Mouse (Mus musculus): ENCODE data around the gene Cdca4.
"Not testable (repeated sequence)": the region's sequence is repeated elsewhere in the genome, so short reads cannot be mapped to it uniquely, and the experiment has no call there.

The Cdca4 gene

DNA sequence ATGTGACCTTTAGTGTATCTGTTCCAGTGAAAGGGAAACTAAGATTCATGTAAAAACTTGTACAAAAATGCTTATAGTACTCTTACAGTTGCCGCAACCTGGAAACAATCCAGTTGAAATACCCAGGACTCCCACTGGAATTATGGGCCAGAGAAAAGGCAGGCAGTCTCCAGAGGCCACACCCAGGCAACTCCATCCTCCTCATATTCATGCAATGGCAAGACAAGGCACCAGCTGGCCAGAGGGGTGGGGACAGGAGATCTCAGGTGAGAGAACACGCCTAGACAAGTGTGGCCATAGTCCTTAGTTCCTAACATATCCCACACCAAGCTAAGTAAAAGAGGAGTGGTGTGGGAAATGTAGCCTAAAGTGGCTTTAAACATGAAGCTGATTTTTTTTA lies 6.5 kb downstream of the Cdca4 start:
- DNase-seq (ENCODE audit: low spot score in 2 of 2), result no peak

DNA sequence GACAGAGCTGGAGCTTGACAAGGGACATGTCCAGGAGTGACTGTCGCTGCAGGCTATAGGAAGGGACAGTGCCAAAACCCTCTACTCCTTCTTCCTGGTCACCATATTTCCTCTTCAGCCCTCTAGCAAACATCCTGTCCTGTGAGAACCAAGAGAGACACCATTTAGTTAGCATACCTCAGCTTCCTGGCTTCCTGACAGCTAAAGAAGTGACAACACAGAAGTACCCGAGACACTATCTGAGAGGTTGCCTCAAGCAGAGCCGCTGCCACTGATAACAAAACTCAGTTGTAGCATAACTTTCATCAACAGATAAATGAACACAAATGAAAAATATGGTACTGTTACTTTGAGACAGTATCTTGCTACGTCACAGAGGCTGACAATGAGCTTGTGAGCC lies 7.2 kb downstream of the Cdca4 start:
- no peak for DNase-seq (ENCODE audit: low spot score in 2 of 2)

DNA sequence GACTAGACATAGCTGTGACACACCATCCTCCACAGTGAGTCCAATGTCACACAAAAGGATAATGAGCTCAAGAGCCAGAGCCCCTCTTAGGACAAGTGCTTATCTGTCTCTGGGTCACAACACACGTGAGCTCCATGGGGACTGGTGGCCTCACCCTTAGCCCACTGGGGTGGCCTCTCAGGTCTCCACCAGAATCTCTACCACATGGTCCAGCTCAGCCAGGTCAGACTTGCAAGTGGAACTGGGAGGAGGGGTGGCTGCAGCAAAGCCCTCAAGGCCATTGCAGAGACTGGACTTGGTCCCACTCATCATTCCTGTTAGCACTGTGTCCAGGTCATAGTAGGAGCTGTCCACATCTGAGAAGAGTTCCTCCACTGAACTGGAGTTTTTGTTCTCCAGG lies 8.0 kb downstream of the Cdca4 start:
- no peak for DNase-seq (ENCODE audit: low spot score in 2 of 2)

DNA sequence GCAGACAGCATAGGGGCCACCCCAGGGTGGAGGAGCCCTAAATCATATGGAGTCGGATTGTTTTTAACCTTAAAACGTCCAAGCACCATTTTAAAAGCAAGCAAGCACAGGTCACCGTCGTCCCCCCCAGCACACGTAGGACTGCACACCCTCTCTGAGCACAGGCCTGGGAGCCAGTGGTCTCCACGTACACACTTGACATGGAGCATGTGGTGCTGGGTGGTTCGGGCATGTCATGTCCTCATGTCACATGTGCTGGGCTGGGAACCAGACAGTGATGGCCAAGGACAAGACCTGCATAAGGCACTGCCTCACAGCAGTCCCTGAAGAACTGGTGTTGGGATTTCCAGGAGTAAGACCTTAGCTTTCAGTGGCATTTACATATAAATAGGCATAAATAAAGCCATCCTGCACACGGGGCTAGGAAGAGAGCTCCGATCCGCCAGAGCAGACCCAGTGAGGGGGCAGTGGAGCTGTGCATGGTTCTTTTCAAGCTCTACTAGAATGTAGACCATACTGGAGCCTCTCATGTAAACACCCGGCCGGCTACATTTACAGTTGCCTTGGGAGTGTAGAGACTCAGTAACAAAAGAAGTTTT lies 8.7 kb downstream of the Cdca4 start:
- no peak for DNase-seq (ENCODE audit: low spot score in 2 of 2)

- no peak for DNase-seq (ENCODE audit: low spot score in 2 of 2)
Observed at GRCm38 (mm10) chr12:112819057-112819662, 10.1 kb downstream of the Cdca4 start.

GRCm38 (mm10) chr12:112816866-112817265 lies 12.4 kb downstream of the Cdca4 start:
- not testable (repeated sequence) for DNase-seq (ENCODE audit: low spot score in 2 of 2)

DNA sequence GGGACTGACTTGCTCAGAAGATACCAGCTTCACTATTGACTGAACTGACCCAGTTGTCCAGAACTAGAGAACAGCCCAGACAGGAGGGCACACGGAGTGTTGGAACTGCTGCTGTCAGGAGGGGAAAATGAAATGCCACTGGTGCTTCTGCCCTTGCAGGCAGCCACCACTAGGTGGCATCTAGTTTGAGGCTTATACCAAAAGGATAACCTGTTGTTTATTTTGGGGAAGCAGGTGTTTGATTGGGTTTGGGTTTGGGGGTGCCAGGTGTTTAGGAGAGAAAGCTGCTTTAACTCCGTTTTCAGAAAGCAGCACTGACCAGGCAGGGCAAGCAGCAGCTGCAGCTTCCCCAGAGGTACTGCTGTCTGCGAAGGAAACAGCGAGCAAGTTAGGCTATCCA lies 12.9 kb downstream of the Cdca4 start:
- DNase-seq (ENCODE audit: low spot score in 2 of 2), result peak; percentile 65 to 75

- no peak for DNase-seq (ENCODE audit: low spot score in 2 of 2)
Observed at GRCm38 (mm10) chr12:112814682-112815470, 14.3 kb downstream of the Cdca4 start.

DNA sequence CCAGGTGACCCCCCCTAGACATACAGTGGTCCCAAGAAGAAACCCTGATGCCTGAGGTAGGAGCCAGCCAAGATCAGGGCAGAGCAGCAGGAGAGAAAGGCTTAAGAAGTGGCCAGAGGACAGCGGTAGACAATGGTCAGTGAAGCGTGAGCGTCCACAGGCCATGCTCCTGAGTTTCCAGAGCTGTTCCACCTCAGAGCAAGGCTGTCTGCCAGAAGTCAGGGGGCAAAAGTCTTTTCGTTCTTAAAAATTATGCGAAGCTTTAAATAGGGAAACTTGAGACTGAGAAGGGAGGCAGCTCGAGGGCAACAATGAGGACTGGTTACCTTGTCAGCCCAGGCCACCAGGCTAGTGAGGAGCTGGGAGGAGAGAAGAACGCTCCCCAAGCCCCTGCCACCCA lies 15.9 kb downstream of the Cdca4 start:
- DNase-seq (ENCODE audit: low spot score in 2 of 2), result no peak

DNA sequence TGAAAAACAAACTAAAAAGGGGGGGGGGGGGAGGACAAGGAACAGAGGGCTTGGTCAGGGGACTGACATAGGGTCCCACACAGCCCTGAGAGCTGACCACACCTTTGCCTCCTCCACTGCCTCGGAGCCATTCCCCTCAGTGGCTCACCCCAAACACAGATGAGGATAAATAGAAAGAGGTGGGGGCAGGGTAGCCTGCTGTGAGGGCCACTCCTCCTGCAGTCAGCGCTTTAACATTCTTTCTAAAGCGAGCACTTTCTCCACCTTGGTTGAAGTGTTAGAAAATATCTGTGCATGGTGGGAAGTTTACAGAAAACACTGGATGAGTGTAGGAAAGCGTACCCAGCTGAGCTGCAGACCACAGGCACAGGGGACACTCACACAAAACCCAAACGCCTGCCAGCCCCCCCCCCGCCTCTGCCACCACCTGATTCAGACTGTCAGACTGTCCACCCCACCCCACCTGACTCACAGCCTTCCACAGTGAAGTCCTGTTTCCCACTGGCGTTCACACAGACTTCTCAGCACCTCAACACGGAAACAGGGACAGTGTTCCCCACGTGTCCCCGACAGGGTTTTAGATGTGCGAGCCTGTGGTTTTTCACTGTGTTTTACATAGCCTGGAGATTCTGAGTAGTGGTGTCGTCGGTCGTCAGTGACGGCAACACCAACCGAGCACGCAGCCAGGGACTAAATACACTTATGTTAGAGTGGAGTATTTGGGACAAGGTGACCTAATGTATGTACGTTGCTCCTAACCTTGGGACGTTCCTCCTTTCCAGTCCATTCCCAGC lies 18.9 kb downstream of the Cdca4 start:
- DNase-seq (ENCODE audit: low spot score in 2 of 2), result no peak

DNA sequence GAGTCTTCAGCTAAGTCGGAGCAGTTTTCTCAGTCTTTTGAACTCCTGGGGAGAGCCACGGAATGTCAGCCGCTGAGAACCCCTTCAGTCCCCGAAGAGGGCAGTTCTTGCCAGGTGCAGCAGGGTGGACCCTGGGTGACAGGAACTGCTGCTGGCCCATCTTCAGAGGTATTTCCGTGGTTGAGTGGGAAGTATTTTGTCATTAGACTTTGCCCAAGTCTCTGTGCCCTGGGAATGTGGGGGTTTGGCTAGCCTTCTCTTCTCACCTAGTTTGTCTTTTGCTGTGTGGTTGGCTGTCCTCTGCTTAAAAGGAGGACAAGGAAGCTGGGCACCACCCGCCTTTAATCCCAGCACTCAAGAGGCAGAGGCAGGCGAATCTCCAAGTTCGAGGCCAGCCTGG lies 19.6 kb downstream of the Cdca4 start:
- DNase-seq (ENCODE audit: low spot score in 2 of 2), result no peak

DNA sequence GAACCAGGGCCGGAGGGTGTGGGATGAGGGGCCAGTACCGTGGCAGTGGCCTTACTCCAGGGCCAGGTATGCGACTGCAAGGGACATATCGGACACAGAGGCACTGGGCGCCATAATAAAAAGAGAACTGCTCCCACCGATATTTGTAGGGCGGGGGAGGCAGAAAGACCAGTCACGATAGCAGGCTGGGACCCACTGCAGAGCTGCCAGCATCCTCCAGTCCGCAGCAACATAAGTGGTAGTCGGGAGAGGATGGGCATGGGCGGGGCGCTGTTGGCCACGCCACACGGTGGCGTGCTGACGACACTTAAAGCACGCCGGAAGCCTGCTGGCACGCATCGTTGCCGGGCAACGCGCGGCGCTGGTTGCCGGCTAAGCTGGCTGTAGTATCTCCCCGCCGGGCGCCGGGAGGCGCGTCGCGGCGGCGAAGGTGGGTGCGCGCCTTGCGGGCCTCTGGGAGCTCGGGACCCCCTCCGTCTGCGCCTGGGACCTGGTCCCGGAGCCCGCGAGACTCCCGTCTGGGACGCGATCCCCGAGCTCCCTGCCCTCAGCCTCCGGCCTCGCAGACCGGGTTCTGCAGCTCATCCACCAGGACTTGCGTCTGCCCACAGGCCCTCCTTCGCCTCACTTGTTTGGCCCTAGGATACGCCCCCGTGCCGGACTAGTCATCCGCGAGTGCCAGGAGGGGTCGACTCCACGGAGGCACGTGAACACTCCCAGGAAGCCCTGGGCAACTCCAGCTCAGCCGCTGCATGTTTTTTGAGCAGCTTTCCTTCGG lies 20.4 kb downstream of the Cdca4 start, which contains the start of gene Clba1:
Clba1 (plus strand) TSS at position 351 of the 778 bp plus-strand sequence.
- peak; percentile 92 to 96 for DNase-seq (ENCODE audit: low spot score in 2 of 2)

DNA sequence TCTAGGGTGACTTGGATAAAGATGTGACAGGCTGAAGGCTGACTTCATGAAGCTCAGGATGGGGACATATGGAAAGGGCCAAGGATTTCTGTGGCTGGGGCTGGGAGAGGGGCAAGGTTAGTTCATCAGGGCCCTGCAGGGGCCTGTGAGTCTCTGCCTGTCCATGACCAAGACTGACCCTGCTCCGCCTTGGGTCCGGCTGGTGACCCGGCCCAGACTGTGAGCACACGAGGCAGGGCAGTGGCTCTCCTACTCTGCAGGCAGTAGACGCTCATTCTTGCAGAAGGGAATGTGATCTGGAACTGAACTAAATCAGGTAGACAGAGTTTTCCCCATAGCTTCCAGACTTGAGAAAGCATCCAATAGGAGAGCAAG lies 21.0 kb downstream of the Cdca4 start:
- DNase-seq (ENCODE audit: low spot score in 2 of 2), result no peak

DNA sequence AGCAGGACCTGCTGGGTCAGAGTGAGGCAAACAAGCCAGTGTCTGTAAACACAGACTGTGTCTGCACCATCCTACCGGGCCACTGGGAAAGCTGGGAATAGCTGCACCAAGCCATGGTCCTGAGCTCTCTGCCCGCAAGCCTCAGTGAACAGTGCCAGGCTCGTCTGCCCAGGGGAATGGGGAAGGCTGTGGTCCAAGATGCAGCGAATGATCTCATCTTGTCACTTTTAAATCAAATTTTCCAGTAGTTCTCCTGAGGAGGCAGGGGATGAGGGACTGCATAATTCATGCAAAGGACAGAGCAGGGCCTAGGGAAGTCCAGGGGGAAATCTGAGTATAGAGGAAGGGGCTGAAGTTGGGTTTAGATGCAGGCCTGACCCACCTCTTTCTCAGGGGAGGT lies 21.4 kb downstream of the Cdca4 start:
- no peak for DNase-seq (ENCODE audit: low spot score in 2 of 2)

DNA sequence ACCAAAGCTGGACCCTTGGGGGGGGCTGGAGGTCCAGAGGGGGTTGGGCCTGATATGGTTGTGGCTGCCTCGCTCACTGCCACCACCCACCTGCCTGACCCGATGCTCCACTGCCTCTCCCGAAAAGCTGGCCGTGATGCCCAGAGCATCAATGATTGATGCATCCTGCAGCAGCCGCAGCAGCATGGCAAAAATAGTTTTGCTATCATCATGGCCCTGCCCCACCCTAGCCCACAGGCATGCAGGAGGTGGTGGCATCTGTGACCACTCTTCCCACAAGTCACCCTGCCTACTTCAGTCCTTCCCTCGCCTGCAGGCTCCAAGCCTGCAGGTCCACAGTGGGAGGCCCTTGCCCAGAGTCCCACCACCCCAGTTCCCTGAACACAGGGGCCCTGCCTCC lies 23.2 kb downstream of the Cdca4 start:
- no peak for DNase-seq (ENCODE audit: low spot score in 2 of 2)

DNA sequence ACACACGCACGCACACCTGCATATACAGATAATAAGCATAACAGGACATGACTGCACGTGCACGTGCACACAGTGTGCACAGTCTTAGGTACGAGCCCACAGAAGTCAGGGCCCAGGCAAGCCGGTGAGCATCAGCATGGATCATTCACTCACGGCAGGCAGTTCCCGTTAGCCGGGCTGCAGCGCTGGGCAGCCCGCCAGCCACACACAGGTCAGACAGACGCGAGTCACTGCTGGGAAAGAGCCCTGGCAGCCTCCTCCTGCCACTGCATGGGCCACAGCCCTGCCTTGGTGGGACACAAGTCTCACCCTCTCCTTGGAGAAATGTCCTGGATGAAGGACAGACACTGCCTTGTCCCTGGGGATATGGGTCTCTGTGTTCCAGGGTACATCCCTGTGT lies 25.2 kb downstream of the Cdca4 start:
- DNase-seq (ENCODE audit: low spot score in 2 of 2), result no peak

DNA sequence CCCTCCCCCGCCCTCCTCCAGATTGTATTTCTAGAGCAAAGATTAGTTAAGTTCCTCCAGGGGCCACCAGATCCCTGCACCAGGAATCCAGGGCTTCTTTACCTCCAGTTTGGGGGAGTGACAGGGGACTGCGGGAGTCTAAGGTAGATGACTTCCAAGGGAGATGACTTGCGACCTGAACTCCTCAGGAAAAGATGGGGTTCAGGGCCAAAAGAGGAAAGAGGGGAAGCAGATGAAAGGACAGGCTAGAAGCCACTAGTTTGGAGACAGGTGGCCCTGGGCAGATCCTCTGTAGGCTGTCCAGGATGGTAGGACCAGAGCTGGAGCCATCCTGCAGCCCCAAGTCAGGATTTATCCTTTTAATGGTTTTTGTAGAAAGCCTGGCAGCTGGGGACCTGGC lies 26.3 kb downstream of the Cdca4 start:
- no peak for DNase-seq (ENCODE audit: low spot score in 2 of 2)

- no peak for DNase-seq (ENCODE audit: low spot score in 2 of 2)
Observed at GRCm38 (mm10) chr12:112801864-112802846, 27.1 kb downstream of the Cdca4 start, which contains the start of gene Ahnak2. Ahnak2 (minus strand) TSS chr12:112802657.

- peak; percentile 64 to 72 for DNase-seq (ENCODE audit: low spot score in 2 of 2)
Observed at GRCm38 (mm10) chr12:112800476-112800875, 28.7 kb downstream of the Cdca4 start.
